Mouse (Mus musculus) inflammation-experienced regulatory T-cells (primary cell): Measurements from ENCODE around the gene Dnah7a. TPM values are rescaled to one million over a fixed set of nuclear protein-coding genes. Genes with fewer than 3 reads are reported as not detected.

Experiments used
- polyA plus RNA-seq, 2 experiments: library from polyadenylated mRNA; unstranded; fragments of 100-300 nt; shearing (Covaris generic); gene quantifications; one replicate each; pipeline ENCODE4 v1.2.1; 2017

Gene Dnah7a
- 1 to 10 TPM; 3.7 to 5.6 TPM for polyA plus RNA-seq

GRCm38 (mm10) chr1:53706431-53707361, at the start of gene Dnah7a:
Gene Dnah7a (minus strand): TSS chr1:53706784.

GRCm38 (mm10) chr1:53352327-53353261, 354.0 kb downstream of the Dnah7a start, which contains the start of the genes Asdurf, Gm28551 and Asnsd1:
Gene Asdurf (minus strand): TSS chr1:53352619.
Gene Gm28551 (minus strand): TSS chr1:53352667.
Gene Asnsd1 (minus strand): TSS chr1:53352752.

Other genes with a start within 250 kb of the Dnah7a start
- gene Stk17b, start 78.4 kb upstream of the Dnah7a start, polyA plus RNA-seq, result 100 to 1,000 TPM; 400 to 469 TPM